Mouse (Mus musculus): Measurements from ENCODE around the gene Rhot1. TPM values are rescaled to one million over a fixed set of nuclear protein-coding genes. Genes with fewer than 3 reads are reported as not detected.
A peak's percentile ranks its signal among the peaks of the same experiment; 100 is the strongest.

Gene Rhot1
- polyA plus RNA-seq, 1 experiment from 2014 or later, result 54.8 TPM

DNA sequence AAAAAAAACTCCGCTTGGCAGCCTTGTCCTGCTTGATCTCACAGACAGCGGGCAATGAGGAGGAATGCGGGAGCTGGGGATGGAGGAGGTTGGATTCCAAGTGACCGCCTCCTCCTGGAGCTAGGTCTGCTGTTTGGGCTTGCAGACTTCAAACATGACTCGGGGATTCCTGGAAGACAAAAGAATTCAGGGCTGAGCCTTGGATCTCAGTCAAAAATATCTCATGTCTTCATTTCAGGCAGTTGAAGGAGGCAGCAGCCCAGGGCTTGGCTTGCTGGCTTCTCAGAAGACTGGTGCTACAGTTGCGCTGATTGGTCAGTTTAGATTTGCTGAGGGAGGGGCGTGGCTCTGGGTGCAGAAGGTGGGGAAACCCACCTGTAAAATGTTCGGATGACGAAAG, 86.2 kb downstream of the Rhot1 start:
- ATAC-seq (replicated peaks; ENCODE audit: low FRiP score), result no peak
- Histone ChIP-seq H3K9me3 (replicated peaks) (0 out of 2 replicates have a peak, but pooled peaks cover 3% of the 10 kb centered on the region), H3K27me3 (peaks cover 49% of the 10 kb centered on the region), H3K4me2 (no peak overlapping the region), H3K9ac (no peak overlapping the region), H3K4me3 (replicated peaks) (no peak overlapping the region), H3K4me1 (peaks cover 36% of the 10 kb centered on the region), H3K27ac (no peak overlapping the region), H3K36me3 (no peaks in the 10 kb centered on the region)
- 12% methylated on average over 9 of the region's 9 CpGs for WGBS

DNA sequence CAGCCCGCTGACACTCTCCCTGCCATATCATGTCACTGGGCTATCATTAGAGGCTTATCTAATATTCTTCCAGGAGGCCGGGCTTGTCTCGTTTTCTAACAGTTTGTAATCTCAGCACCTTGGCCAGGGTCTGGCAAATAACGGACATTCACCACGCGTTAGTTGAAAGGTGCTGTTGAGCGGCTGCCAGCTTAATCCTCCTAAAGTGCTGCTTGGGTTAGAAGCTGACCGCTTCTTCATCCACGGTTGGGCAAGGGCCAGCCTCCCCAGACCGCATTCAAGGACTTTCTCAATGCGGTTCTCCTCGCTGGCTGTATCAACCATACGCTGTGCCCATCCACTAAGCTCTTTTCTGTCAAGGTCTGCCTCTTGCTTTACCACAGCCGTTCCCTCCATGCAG, 87.0 kb downstream of the Rhot1 start:
- H3K36me3 ChIP-seq, result no peaks in the 10 kb centered on the region
- no peak overlapping the region for H3K4me2 ChIP-seq
- no peak overlapping the region for H3K9ac ChIP-seq
- H3K4me3 ChIP-seq (replicated peaks), result no peak overlapping the region
- ATAC-seq (replicated peaks; ENCODE audit: low FRiP score), result no peak
- peaks cover 55% of the 10 kb centered on the region for H3K27me3 ChIP-seq
- no peak overlapping the region for H3K27ac ChIP-seq
- peaks cover 36% of the 10 kb centered on the region for H3K4me1 ChIP-seq
- 31% methylated on average over 14 of the region's 14 CpGs for WGBS
- 0 out of 2 replicates have a peak, but pooled peaks cover 3% of the 10 kb centered on the region for H3K9me3 ChIP-seq (replicated peaks)

GRCm38 (mm10) chr11:80299513-80300235, 90.9 kb downstream of the Rhot1 start:
- ATAC-seq (replicated peaks; ENCODE audit: low FRiP score), result no peak
- Histone ChIP-seq H3K9ac (no peak overlapping the region), H3K27ac (no peak overlapping the region), H3K4me2 (peak overlapping the region; percentile 100), H3K9me3 (replicated peaks) (no peaks in the 10 kb centered on the region), H3K4me3 (replicated peaks) (peak overlapping the region; percentile 10; the same call in 1 of the 2 replicates), H3K4me1 (peaks cover 57% of the 10 kb centered on the region), H3K27me3 (peaks cover 80% of the 10 kb centered on the region), H3K36me3 (no peaks in the 10 kb centered on the region)
- WGBS, result 7% methylated on average over 12 of the region's 12 CpGs

GRCm38 (mm10) chr11:80300551-80301315, 91.9 kb downstream of the Rhot1 start, which contains the start of gene Rhbdl3:
Rhbdl3 (plus strand) TSS chr11:80300912.
- Histone ChIP-seq H3K36me3 (no peaks in the 10 kb centered on the region), H3K4me1 (peaks cover 47% of the 10 kb centered on the region), H3K27me3 (peaks cover 71% of the 10 kb centered on the region), H3K9me3 (replicated peaks) (no peaks in the 10 kb centered on the region), H3K27ac (no peak within 1 kb of the TSS), H3K4me3 (replicated peaks) (peak within 1 kb of the TSS; percentile 64), H3K4me2 (peak within 1 kb of the TSS; percentile 100), H3K9ac (peak within 1 kb of the TSS; percentile 47)
- WGBS, result under 1% methylated on average over 80 of the region's 81 CpGs
- peak; percentile 63 for ATAC-seq (replicated peaks; ENCODE audit: low FRiP score)

GRCm38 (mm10) chr11:80301316-80302045, 92.7 kb downstream of the Rhot1 start:
- Histone ChIP-seq H3K4me2 (peak overlapping the region; percentile 100), H3K27ac (no peak overlapping the region), H3K36me3 (no peaks in the 10 kb centered on the region), H3K4me3 (replicated peaks) (peak overlapping the region; percentile 64), H3K27me3 (peaks cover 64% of the 10 kb centered on the region), H3K4me1 (peaks cover 43% of the 10 kb centered on the region), H3K9me3 (replicated peaks) (no peaks in the 10 kb centered on the region), H3K9ac (peak overlapping the region; percentile 47)
- WGBS, result under 1% methylated on average over 53 of the region's 53 CpGs
- ATAC-seq (replicated peaks; ENCODE audit: low FRiP score), result peak; percentile 49

- ATAC-seq (replicated peaks; ENCODE audit: low FRiP score), result no peak
- H3K9ac ChIP-seq, result peak overlapping the region; percentile 47; the same call in 1 of the 2 replicates
- H3K9me3 ChIP-seq (replicated peaks), result no peaks in the 10 kb centered on the region
- peaks cover 61% of the 10 kb centered on the region for H3K27me3 ChIP-seq
- no peak overlapping the region for H3K27ac ChIP-seq
- peaks cover 43% of the 10 kb centered on the region for H3K4me1 ChIP-seq
- peak overlapping the region; percentile 100 for H3K4me2 ChIP-seq
- peak overlapping the region; percentile 64 for H3K4me3 ChIP-seq (replicated peaks)
- H3K36me3 ChIP-seq, result no peaks in the 10 kb centered on the region
- WGBS, result 2% methylated on average over 9 of the region's 9 CpGs
Observed at GRCm38 (mm10) chr11:80302046-80302390, 93.2 kb downstream of the Rhot1 start.

DNA sequence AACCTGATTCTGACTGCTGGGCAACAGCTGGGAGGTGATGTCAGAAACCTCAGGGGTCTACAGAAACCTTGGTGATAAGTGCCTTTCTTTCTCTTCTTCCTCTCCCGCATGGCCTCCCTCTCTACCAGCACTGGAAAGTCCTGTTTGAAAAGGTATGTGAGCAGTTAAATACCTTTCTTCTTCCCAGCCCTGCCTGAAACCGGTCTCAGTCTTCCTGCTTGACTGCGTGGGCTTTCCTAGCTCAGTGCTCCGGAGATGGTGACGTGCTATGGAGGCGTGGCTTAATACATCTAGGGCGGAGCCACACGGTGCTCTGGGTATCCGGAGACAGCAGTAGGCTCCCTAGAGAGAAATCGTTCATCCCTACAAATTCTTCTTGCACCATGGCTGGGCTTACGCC, 93.7 kb downstream of the Rhot1 start:
- Histone ChIP-seq H3K36me3 (no peaks in the 10 kb centered on the region), H3K9ac (no peak overlapping the region), H3K4me2 (peak overlapping the region; percentile 100), H3K27ac (no peak overlapping the region), H3K4me3 (replicated peaks) (peak overlapping the region; percentile 64), H3K4me1 (peaks cover 43% of the 10 kb centered on the region), H3K9me3 (replicated peaks) (no peaks in the 10 kb centered on the region), H3K27me3 (peaks cover 55% of the 10 kb centered on the region)
- 3% methylated on average over 11 of the region's 11 CpGs for WGBS
- ATAC-seq (replicated peaks; ENCODE audit: low FRiP score), result peak; percentile 71; the same call in 1 of the 2 replicates

- 87% methylated on average over 3 of the region's 3 CpGs for WGBS
- Histone ChIP-seq H3K4me2 (no peak overlapping the region), H3K9me3 (replicated peaks) (no peaks in the 10 kb centered on the region), H3K4me1 (peaks cover 43% of the 10 kb centered on the region), H3K4me3 (replicated peaks) (no peak overlapping the region), H3K27me3 (peaks cover 44% of the 10 kb centered on the region), H3K36me3 (no peaks in the 10 kb centered on the region), H3K27ac (no peak overlapping the region), H3K9ac (no peak overlapping the region)
- ATAC-seq (replicated peaks; ENCODE audit: low FRiP score), result no peak
Observed at GRCm38 (mm10) chr11:80303746-80304145, 94.9 kb downstream of the Rhot1 start.

DNA sequence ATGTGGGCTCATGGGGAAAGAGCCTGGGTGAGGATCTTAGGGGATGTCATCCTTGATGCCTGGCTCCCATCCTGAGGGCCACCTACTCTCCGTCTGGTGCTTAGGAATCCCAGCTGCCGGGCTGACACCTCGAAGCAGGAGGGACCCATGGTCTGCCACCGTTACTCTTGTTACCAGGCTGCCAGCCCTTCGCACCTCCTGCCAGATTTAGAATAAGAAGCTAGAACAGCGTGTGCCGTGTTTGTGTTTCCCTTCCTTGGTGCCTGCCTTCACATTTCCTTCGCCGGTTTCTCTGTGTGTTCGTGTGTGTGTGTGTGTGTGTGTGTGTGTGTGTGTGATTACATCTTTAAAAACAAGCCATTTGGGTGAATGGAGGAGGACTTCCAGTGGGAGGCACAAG, 96.0 kb downstream of the Rhot1 start:
- Histone ChIP-seq H3K4me2 (no peak overlapping the region), H3K9me3 (replicated peaks) (no peaks in the 10 kb centered on the region), H3K36me3 (no peaks in the 10 kb centered on the region), H3K27ac (no peak overlapping the region), H3K9ac (no peak overlapping the region), H3K4me1 (peaks cover 33% of the 10 kb centered on the region), H3K4me3 (replicated peaks) (no peak overlapping the region), H3K27me3 (peaks cover 33% of the 10 kb centered on the region)
- no peak for ATAC-seq (replicated peaks; ENCODE audit: low FRiP score)
- 79% methylated on average over 10 of the region's 10 CpGs for WGBS

- no peaks in the 10 kb centered on the region for H3K36me3 ChIP-seq
- no peak overlapping the region for H3K4me2 ChIP-seq
- H3K4me1 ChIP-seq, result 0 out of 2 replicates have a peak, but pooled peaks cover 5% of the 10 kb centered on the region
- peaks cover 5% of the 10 kb centered on the region; the same call in 1 of the 2 replicates for H3K27me3 ChIP-seq
- no peak for ATAC-seq (replicated peaks; ENCODE audit: low FRiP score)
- H3K4me3 ChIP-seq (replicated peaks), result no peak overlapping the region
- WGBS, result 60% methylated on average over 6 of the region's 6 CpGs
- H3K9me3 ChIP-seq (replicated peaks), result no peaks in the 10 kb centered on the region
- no peak overlapping the region for H3K9ac ChIP-seq
- H3K27ac ChIP-seq, result no peak overlapping the region
Observed at GRCm38 (mm10) chr11:80308537-80308936, 99.7 kb downstream of the Rhot1 start.

DNA sequence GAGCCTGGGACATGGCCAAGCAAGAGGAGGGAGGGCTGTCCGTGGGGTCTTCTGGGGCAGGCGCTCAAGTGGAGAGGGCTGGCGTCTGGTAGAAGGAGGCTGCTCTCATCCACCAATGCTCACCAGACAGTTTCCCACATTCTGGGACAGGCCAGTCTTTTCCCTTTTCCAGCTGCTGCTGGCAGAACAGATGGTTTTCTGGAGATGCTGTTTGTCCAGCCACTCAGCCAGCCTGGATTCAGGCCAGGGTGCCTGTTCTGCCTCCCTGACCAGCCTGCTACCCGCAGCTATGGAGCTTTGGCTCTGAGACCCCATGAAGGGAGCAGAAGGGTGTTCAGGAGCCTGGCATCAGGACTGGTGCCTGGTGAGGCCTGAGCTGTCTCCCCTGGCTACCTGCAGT, 102.5 kb downstream of the Rhot1 start:
- no peak overlapping the region for H3K4me3 ChIP-seq (replicated peaks)
- H3K9me3 ChIP-seq (replicated peaks), result no peaks in the 10 kb centered on the region
- no peak overlapping the region for H3K27ac ChIP-seq
- peaks cover 5% of the 10 kb centered on the region; the same call in 1 of the 2 replicates for H3K27me3 ChIP-seq
- H3K9ac ChIP-seq, result no peak overlapping the region
- WGBS, result 53% methylated on average over 4 of the region's 4 CpGs
- no peaks in the 10 kb centered on the region for H3K36me3 ChIP-seq
- H3K4me2 ChIP-seq, result no peak overlapping the region
- no peak for ATAC-seq (replicated peaks; ENCODE audit: low FRiP score)
- 0 out of 2 replicates have a peak, but pooled peaks cover 5% of the 10 kb centered on the region for H3K4me1 ChIP-seq

Data from kidney, embryonic 15.5 days (tissue).